Mouse (Mus musculus): ENCODE measurements around the gene Alg3.

The Alg3 gene

GRCm38 (mm10) chr16:20600511-20600910 is 11.0 kb downstream of the Alg3 start:
- no peak for DNase-seq

DNA sequence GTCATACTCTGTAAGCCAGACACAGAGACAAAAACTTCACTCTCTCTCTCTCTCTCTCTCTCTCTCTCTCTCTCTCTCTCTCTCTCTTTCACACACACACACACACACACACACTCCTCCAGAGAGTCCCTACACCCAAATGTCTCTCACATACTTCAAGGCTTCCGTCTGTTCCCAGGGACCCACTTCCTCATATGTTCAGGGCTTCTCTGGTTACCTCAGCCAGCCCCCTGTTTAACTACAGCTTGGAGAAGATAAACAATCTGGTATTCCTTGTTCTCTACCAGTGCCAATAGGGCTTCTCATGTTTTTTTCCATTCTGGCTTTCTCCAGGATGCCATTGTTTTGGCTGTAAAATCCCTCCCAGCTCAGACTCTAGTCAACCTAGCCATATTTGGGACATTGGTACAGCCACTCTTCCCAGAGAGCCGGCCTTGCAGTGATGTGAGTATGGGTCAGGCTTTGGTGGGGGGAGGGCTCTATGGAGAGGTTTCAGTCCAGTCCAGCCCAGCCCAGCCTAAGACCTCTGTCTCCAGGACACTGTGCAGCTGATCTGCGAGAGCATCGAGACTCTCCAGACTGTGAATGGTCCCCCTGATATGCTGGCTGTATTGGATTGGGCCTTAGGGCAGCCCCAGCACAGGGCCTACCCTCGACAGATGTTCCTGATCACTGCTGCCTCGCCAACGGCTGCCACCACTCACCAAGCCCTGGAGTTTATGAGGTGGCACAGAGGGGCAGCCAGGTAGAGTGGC is 14.7 kb downstream of the Alg3 start:
- no peak for DNase-seq

DNA sequence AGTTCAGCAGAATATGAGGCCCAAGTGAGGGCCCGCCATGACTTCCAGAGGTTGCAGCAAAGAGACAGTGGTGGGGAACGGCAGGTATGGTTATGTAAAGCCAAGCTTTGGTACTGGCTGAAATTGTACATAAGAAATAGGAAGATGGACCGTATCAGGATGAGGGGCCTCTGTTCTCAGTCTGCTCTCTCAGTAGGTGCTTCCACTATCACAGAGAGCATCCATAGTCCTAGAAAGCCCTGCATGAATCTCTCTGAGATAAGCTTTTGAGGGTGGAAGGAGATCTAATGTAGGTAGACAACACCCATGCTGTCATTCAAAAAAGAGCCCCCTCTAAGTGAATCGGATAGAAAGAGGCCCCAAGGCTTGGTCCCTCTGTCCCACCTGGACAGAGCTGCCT is 15.8 kb downstream of the Alg3 start:
- no peak for DNase-seq

DNA sequence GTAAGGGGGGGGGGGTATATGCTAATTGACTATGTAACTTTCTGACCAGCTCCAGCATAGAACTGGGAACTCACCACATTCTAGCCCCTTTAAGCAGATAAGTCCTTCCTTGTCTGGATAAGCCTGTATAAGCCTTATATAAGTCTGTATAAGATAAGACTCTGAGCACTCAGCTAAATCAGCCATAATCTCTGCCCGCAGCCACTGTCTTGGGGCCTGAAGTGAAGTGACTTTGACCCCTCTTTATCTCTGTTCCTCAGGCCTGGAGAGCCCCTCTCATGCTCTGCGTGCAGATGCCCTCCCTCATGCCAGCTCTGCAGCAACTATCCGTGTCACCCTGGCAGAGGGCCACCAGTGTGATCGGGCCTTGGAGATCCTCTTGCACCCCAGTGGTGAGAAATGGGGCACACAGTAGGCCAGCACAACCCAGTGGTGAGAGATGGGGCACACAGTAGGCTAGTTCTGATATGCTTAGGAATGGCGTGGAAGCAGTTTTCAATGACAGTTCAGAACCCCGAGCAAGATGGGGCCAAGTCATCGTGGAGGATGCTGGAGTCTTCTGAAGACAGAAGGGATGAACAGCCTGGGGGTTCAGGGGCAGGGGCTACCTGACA is 16.4 kb downstream of the Alg3 start:
- no peak for DNase-seq

DNA sequence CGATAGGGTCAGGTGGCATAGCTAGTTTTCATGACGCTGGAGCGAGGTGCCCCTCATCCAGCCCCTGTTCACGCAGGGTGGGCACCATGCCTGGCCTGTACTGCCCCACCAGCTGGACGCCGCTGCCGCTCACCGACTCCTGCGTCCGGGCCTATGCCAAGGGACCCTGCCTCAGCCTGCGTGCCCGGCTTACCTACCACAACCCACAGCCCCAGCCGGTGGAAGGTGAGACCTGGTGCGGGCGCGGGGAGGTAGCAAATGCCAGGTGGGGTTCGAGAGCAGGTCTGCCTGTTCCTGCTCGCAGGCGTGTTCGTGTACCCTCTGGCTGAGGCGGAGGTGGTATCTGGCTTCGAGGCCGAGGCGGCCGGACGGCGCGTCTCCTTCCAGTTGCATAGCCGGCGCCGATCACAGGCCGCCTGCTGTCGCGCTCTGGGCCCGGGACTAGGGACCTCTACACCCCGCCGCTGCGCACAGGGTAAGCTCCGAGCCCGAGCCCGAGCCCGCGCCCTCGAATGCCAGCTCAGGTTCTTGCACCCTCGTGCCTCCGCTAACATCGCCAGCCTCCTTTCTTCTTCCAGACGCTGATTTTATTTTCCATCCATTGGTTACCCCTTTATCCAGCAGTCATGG is 20.3 kb downstream of the Alg3 start:
- no peak for DNase-seq

- no peak for DNase-seq
Measured at GRCm38 (mm10) chr16:20590680-20591038, 20.9 kb downstream of the Alg3 start.

GRCm38 (mm10) chr16:20589939-20590679 is 21.4 kb downstream of the Alg3 start:
- no peak for DNase-seq

GRCm38 (mm10) chr16:20589366-20589938 is 22.1 kb downstream of the Alg3 start, which contains the start of gene Vwa5b2:
TSS of gene Vwa5b2 (plus strand) at chr16:20589471.
- DNase-seq = no peak

- DNase-seq = no peak
Measured at GRCm38 (mm10) chr16:20565075-20565474, 46.5 kb downstream of the Alg3 start.

DNA sequence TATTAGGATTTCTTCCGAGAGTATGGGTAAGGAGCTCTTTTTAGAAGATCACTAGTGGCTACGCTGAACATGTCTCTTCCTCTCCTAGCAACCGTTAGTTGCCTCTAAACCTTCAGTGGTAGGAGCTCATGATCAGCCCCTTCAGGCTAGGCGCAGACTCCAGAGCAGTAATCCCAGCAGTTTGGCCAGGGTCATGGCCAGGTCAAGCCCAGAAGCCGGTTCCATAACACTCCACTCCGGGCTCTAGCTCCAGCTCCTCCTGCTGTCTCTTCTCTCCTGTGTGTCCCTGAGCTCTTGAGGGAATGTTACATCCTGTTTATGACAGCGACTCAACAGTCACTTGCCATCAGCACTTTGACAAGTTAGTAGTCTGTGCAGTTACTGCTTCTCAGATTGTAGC is 54.2 kb downstream of the Alg3 start:
- no peak for DNase-seq
